Mouse (Mus musculus): ENCODE results near the gene Aknad1.

- TF ChIP-seq EP300 (IDR thresholded peaks at IDR 0.05; ENCODE audit: low read depth) (no peak), CTCF (IDR thresholded peaks at IDR 0.05; ENCODE audit: low read depth) (no peak)
Observed at GRCm38 (mm10) chr3:108831750-108832149, 92.3 kb downstream of the Aknad1 start.

Data from liver, embryonic 14.5 days (tissue).